Mouse (Mus musculus) ES-Bruce4 (cell line): ENCODE measurements around the gene Rnf34.

Experiments
- CTCF ChIP-seq: IDR thresholded peaks from one replicate; pipeline ENCODE4 v1.8.1; 2011; ENCODE audit warnings: low read depth, low read length
- EP300 ChIP-seq: IDR thresholded peaks from 2 replicates; pipeline ENCODE4 v1.6.1; 2011; ENCODE audit warnings: low read depth, low read length; ENCODE audit not compliant: insufficient read depth
- POLR2A ChIP-seq: IDR thresholded peaks from one replicate; pipeline ENCODE4 v1.8.1; 2011; ENCODE audit warnings: low read length; ENCODE audit not compliant: insufficient read depth

DNA sequence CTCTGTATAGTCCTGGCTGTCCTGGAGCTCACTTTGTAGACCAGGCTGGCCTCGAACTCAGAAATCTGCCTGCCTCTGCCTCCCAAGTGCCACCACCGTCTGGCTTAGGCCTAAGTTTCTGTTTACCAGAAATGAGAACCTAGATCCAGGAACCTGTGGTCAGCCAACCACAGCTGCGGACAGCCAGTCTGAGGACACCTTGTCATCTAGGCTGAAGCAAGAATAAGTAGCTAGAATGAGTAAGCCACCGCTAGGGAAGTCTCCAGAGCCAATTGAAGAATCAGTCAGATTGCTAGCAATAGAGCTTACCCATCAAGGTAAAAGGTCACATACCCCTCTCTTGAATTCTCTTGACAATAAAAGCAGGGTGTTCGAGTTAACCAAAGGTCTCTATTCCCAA lies 6.0 kb upstream of the Rnf34 start:
- TF ChIP-seq EP300 (no peak), CTCF (no peak), POLR2A (no peak)
